Mouse (Mus musculus): Measurements from ENCODE around the gene Tjp3.

- TF ChIP-seq CTCF (IDR thresholded peaks at IDR 0.05; ENCODE audit: low read depth, low read length) (no peak), EP300 (IDR thresholded peaks at IDR 0.05; ENCODE audit: insufficient read depth, low read depth, low read length) (no peak)
Observed at GRCm38 (mm10) chr10:81313581-81313980, 22.2 kb upstream of the Tjp3 start.

All from ES-Bruce4 (cell line).